Mouse (Mus musculus) brain, embryonic 14.5 days (tissue): ENCODE data around the gene Endou.

Experiments used
- CTCF ChIP-seq: fragments of 200-500 bp; IDR thresholded peaks from 2 replicates; pipeline ENCODE4 v1.5.1; 2012; ENCODE audit warnings: inconsistent platforms, mild to moderate bottlenecking, moderate library complexity, borderline replicate concordance; ENCODE audit not compliant: insufficient read depth, insufficient read length; ENCODE audit errors: extremely low read depth
- POLR2A ChIP-seq: fragments of 200-500 bp; IDR thresholded peaks from 2 replicates; pipeline ENCODE4 v1.6.1; 2012; ENCODE audit warnings: mild to moderate bottlenecking, inconsistent platforms, borderline replicate concordance; ENCODE audit not compliant: poor library complexity, insufficient read depth, insufficient read length, severe bottlenecking; ENCODE audit errors: extremely low read depth

DNA sequence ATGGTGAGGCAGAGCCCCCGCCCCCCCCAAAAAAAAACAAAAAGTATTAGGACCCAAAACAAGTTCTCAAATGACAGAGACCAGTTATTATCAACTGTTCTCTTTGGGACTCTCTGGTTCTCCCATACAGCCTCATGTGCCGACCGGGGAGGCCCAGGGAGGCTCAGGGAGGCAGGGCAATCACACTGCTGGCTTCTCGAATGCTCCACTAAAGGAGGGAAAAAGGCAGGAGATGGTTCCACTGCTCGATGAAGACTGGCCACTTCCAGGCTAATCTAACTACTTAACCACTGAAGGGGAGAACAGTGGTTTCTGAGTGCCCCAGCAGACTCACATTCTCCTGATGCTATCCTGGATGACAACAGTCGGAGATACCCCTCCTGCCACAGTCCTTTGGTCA lies 18.6 kb downstream of the Endou start:
- TF ChIP-seq POLR2A (no peak), CTCF (no peak)
